Mouse (Mus musculus) limb, embryonic 11.5 days (tissue): ENCODE measurements around the gene Ddx27. TPM values are rescaled to one million over a fixed set of nuclear protein-coding genes. Genes with fewer than 3 reads are reported as not detected.

ENCODE experiments used
- ATAC-seq: fragments of 200-750 bp; cut with Nextera tagmentation; 2 replicates; pipeline ENCODE4 v1.8.0; 2017; ENCODE audit warnings: low read depth; ENCODE audit not compliant: insufficient number of reproducible peaks, low FRiP score, low TSS enrichment
- DNase-seq: peaks from one replicate; pipeline ENCODE4 v3.0.0-alpha.2; 2015; ENCODE audit warnings: low spot score
- H3K27ac ChIP-seq: fragments of 300-500 bp; sonication (generic); replicated peaks from 2 replicates; pipeline ENCODE4 v1.5.1; 2014; ENCODE audit warnings: low read depth, mild to moderate bottlenecking, low read length
- H3K27me3 ChIP-seq: fragments of 300-500 bp; sonication (generic); 2 replicates; pipeline ENCODE4 v1.6.1; 2014; ENCODE audit warnings: mild to moderate bottlenecking, low read length, mixed read lengths; ENCODE audit not compliant: control insufficient read depth, insufficient read depth
- H3K36me3 ChIP-seq: fragments of 300-500 bp; sonication (generic); 2 replicates; pipeline ENCODE4 v1.6.1; 2014; ENCODE audit warnings: mild to moderate bottlenecking, low read length, moderate library complexity, mixed read lengths; ENCODE audit not compliant: control insufficient read depth, insufficient read depth
- H3K4me1 ChIP-seq: fragments of 300-500 bp; sonication (generic); 2 replicates; pipeline ENCODE4 v1.6.1; 2014; ENCODE audit warnings: low read length, mixed read lengths; ENCODE audit not compliant: control insufficient read depth, insufficient read depth
- H3K4me2 ChIP-seq: fragments of 300-500 bp; sonication (generic); 2 replicates; pipeline ENCODE4 v1.6.1; 2014; ENCODE audit warnings: low read depth, mild to moderate bottlenecking, moderate library complexity; ENCODE audit not compliant: severe bottlenecking
- H3K4me3 ChIP-seq: fragments of 300-500 bp; sonication (generic); 2 replicates; pipeline ENCODE4 v1.5.1; 2014; ENCODE audit warnings: low read depth, low read length
- H3K9ac ChIP-seq: fragments of 300-500 bp; sonication (generic); 2 replicates; pipeline ENCODE4 v1.6.1; 2014; ENCODE audit warnings: mild to moderate bottlenecking, low read length
- H3K9me3 ChIP-seq: fragments of 300-500 bp; sonication (generic); 2 replicates; pipeline ENCODE4 v1.6.1; 2016; ENCODE audit warnings: low read length; ENCODE audit not compliant: control insufficient read depth
- WGBS: fragments of 180-500 bp; shearing (Covaris S2); extraction: QIAGEN DNeasy Blood & Tissue Kit; methylation state at CpG from one replicate; pipeline ENCODE4 v1.1.7; 2014; 5-methylcytosine and 5-hydroxymethylcytosine counted together
- polyA plus RNA-seq: library from polyadenylated mRNA; unstranded; fragments of >200 nt; fragmentation: Nextera tagmentation; extraction: Ambion mirVana; gene quantifications from 2 replicates; pipeline ENCODE4 v1.2.1, GENCODE M21; 2014

Gene Ddx27
- polyA plus RNA-seq, 1 experiment from 2014 or later, result 49.3 TPM

- H3K9me3 ChIP-seq, result no peaks in the 10 kb centered on the region
- no peaks in the 10 kb centered on the region for H3K27me3 ChIP-seq
- peaks cover 9% of the 10 kb centered on the region for H3K4me1 ChIP-seq
- H3K36me3 ChIP-seq, result peaks cover 7% of the 10 kb centered on the region
- H3K4me3 ChIP-seq, result no peak overlapping the region
- no peak overlapping the region for H3K27ac ChIP-seq
- WGBS, result 84% methylated on average over 5 of the region's 5 CpGs
- no peak overlapping the region for H3K4me2 ChIP-seq
- DNase-seq (no peak), ATAC-seq (no peak)
- H3K9ac ChIP-seq, result no peak overlapping the region
Observed at GRCm38 (mm10) chr2:167056942-167057323, 41.9 kb downstream of the Ddx27 start.

- Histone ChIP-seq H3K36me3 (peaks cover 7% of the 10 kb centered on the region), H3K4me1 (peaks cover 9% of the 10 kb centered on the region), H3K9me3 (no peaks in the 10 kb centered on the region), H3K4me2 (no peak overlapping the region), H3K27me3 (no peaks in the 10 kb centered on the region), H3K9ac (no peak overlapping the region), H3K4me3 (no peak overlapping the region), H3K27ac (no peak overlapping the region)
- DNase-seq, result no peak
- no peak for ATAC-seq
- WGBS, result 60% methylated on average over 3 of the region's 3 CpGs
Observed at GRCm38 (mm10) chr2:167058201-167058600, 43.2 kb downstream of the Ddx27 start.

- no peak overlapping the region for H3K27ac ChIP-seq
Observed at GRCm38 (mm10) chr2:167058814-167059387, 43.9 kb downstream of the Ddx27 start.

DNA sequence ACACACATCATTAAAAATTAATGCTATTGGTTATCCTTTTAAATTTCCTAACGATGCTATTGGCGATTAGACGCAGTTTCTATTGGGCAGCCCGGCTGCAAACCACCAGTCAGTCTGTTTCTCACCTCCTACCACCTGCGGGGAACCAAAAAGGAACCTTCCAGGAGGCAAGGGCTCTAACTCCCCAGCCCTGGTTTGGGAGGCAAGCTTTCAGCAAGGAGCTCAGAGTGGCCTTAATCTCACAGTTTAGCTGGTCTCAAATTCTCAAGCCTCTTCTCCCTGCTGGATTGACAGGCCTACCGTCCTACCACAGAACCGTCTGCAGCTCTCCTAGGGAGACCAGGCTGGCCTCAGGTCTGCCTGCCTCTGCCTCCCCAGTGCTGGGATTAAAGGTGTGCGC lies 44.5 kb downstream of the Ddx27 start:
- Histone ChIP-seq H3K4me2 (no peak overlapping the region), H3K27me3 (no peaks in the 10 kb centered on the region), H3K36me3 (peaks cover 7% of the 10 kb centered on the region), H3K27ac (no peak overlapping the region), H3K9ac (no peak overlapping the region), H3K9me3 (no peaks in the 10 kb centered on the region), H3K4me3 (no peak overlapping the region), H3K4me1 (peaks cover 9% of the 10 kb centered on the region)
- DNase-seq, result no peak
- WGBS, result 57% methylated on average over 8 of the region's 8 CpGs
- ATAC-seq, result no peak

More at GRCm38 (mm10) chr2:167058814-167059387, 43.9 kb downstream of the Ddx27 start:
- 56% methylated on average over 3 of the region's 3 CpGs for WGBS
- H3K36me3 ChIP-seq, result peaks cover 7% of the 10 kb centered on the region
- ATAC-seq, result no peak
- H3K9ac ChIP-seq, result no peak overlapping the region
- DNase-seq, result no peak
- no peaks in the 10 kb centered on the region for H3K9me3 ChIP-seq
- H3K27me3 ChIP-seq, result no peaks in the 10 kb centered on the region
- H3K4me1 ChIP-seq, result peaks cover 9% of the 10 kb centered on the region
- no peak overlapping the region for H3K4me3 ChIP-seq
- H3K4me2 ChIP-seq, result no peak overlapping the region

GRCm38 (mm10) chr2:167059960-167060359 lies 45.0 kb downstream of the Ddx27 start:
- H3K4me1 ChIP-seq, result peaks cover 12% of the 10 kb centered on the region
- H3K27me3 ChIP-seq, result no peaks in the 10 kb centered on the region
- no peaks in the 10 kb centered on the region for H3K9me3 ChIP-seq
- ATAC-seq, result no peak
- H3K9ac ChIP-seq, result no peak overlapping the region
- H3K27ac ChIP-seq, result no peak overlapping the region
- H3K4me2 ChIP-seq, result no peak overlapping the region
- no peak overlapping the region for H3K4me3 ChIP-seq
- 72% methylated on average over 12 of the region's 12 CpGs for WGBS
- H3K36me3 ChIP-seq, result peaks cover 11% of the 10 kb centered on the region
- no peak for DNase-seq

DNA sequence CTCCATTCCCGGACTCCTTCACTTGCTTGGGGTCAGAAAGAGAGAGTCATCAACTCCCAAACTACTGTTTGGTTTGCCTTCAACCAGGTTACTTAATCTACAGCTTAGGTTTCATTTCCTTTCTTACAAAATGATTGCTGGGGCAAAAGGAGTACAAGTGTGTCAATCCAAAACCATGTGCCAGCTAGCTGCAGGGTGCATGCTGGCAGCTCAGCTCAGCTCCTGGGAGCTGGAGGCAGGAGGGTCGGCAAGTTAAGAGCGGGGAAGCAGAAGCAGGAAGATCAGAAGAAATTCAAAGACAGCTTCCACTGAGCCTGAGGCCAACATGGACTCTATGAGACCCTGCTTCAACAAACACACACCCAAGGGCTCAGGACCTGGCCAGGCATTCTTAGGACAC lies 45.4 kb downstream of the Ddx27 start:
- WGBS, result 63% methylated on average over 3 of the region's 3 CpGs
- no peak overlapping the region for H3K4me3 ChIP-seq
- DNase-seq (no peak), ATAC-seq (no peak)
- no peak overlapping the region for H3K9ac ChIP-seq
- H3K36me3 ChIP-seq, result peaks cover 15% of the 10 kb centered on the region
- H3K9me3 ChIP-seq, result no peaks in the 10 kb centered on the region
- no peak overlapping the region for H3K4me2 ChIP-seq
- peaks cover 14% of the 10 kb centered on the region for H3K4me1 ChIP-seq
- no peak overlapping the region for H3K27ac ChIP-seq
- H3K27me3 ChIP-seq, result no peaks in the 10 kb centered on the region

DNA sequence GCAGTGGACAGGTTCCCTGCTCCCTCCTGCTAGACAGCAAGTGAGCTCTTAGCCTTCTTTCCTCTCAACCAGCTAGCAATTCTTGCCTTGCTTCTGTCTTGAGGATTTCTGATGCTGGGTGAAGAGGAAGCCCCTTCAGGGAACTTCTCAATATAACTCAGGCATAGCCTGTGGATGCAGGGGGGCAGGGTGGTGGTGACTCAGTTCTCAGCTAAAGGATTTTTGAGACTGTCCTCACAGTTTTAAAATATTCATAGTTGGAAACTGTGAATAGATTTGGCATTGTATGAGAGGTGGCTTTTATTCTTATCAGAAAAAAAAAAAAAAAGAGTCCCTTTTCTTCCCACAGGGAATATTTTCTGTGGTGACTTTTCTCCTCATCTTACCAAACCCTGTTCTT lies 45.8 kb downstream of the Ddx27 start:
- no peaks in the 10 kb centered on the region for H3K9me3 ChIP-seq
- H3K27ac ChIP-seq, result no peak overlapping the region
- no peak for DNase-seq
- H3K4me3 ChIP-seq, result no peak overlapping the region
- no peaks in the 10 kb centered on the region for H3K27me3 ChIP-seq
- peaks cover 18% of the 10 kb centered on the region for H3K4me1 ChIP-seq
- H3K36me3 ChIP-seq, result peaks cover 19% of the 10 kb centered on the region
- H3K4me2 ChIP-seq, result no peak overlapping the region
- no peak for ATAC-seq
- no peak overlapping the region for H3K9ac ChIP-seq

- H3K4me3 ChIP-seq, result peak overlapping the region; percentile 62
- WGBS, result 14% methylated on average over 11 of the region's 11 CpGs
- peaks cover 20% of the 10 kb centered on the region for H3K4me1 ChIP-seq
- no peak overlapping the region for H3K27ac ChIP-seq
- H3K9me3 ChIP-seq, result no peaks in the 10 kb centered on the region
- no peaks in the 10 kb centered on the region for H3K27me3 ChIP-seq
- peaks cover 17% of the 10 kb centered on the region for H3K36me3 ChIP-seq
- DNase-seq, result no peak
- peak overlapping the region; percentile 60 for H3K4me2 ChIP-seq
- H3K9ac ChIP-seq, result peak overlapping the region; percentile 88
- ATAC-seq, result no peak
Observed at GRCm38 (mm10) chr2:167061381-167062034, 46.5 kb downstream of the Ddx27 start.
